Mouse (Mus musculus) liver, embryonic 14.5 days (tissue): ENCODE data around the gene Gle1.

Experiments
- CTCF ChIP-seq: IDR thresholded peaks from 2 replicates; pipeline ENCODE4 v1.5.1; 2016; ENCODE audit warnings: antibody characterized with exemption, low read depth, control low read depth
- EP300 ChIP-seq: IDR thresholded peaks from 2 replicates; pipeline ENCODE4 v1.6.1; 2016; ENCODE audit warnings: antibody characterized with exemption, low read depth

DNA sequence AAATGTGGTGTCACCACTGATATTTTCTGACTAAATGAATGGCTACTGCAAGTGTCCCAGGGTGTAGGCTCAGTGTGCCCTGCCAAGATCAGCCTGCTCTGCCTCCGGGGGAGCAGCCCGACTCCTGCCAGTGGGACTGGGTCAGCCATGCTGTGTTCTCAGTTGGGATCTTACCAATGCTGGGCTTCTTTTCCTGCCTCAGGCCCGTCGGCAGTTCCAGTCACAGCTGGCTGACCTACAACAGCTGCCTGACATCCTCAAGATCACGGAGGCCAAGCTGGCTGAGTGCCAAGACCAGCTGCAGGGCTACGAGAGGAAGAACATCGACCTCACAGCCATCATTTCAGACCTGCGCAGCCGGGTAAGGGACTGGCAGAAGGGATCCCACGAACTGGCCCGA, 13.2 kb upstream of the Gle1 start:
- TF ChIP-seq CTCF (no peak), EP300 (no peak)
